Mouse (Mus musculus) lung, embryonic 14.5 days (tissue): ENCODE results near the gene Wdr76. TPM values are rescaled to one million over a fixed set of nuclear protein-coding genes. Genes with fewer than 3 reads are reported as not detected.

Experiments used
- ATAC-seq: fragments of 200-750 bp; cut with Nextera tagmentation; 2 replicates; pipeline ENCODE4 v1.8.0; 2017; ENCODE audit warnings: mild to moderate bottlenecking, moderate TSS enrichment, moderate library complexity; ENCODE audit not compliant: insufficient read depth
- DNase-seq: peaks from one replicate; pipeline ENCODE4 v3.0.0-alpha.2; 2015
- H3K27ac ChIP-seq: fragments of 300-500 bp; sonication (generic); 2 replicates; pipeline ENCODE4 v1.5.1; 2014; ENCODE audit warnings: low read depth, mild to moderate bottlenecking, moderate library complexity
- H3K27me3 ChIP-seq: fragments of 300-500 bp; sonication (generic); 2 replicates; pipeline ENCODE4 v1.6.1; 2014; ENCODE audit warnings: low read length, control low read depth; ENCODE audit not compliant: insufficient read depth
- H3K36me3 ChIP-seq: fragments of 300-500 bp; sonication (generic); 2 replicates; pipeline ENCODE4 v1.6.1; 2014; ENCODE audit warnings: control low read depth; ENCODE audit not compliant: insufficient read depth
- H3K4me1 ChIP-seq: fragments of 300-500 bp; sonication (generic); 2 replicates; pipeline ENCODE4 v1.6.1; 2014; ENCODE audit warnings: antibody characterized with exemption, control low read depth; ENCODE audit not compliant: insufficient read depth
- H3K4me2 ChIP-seq: fragments of 300-500 bp; sonication (generic); 2 replicates; pipeline ENCODE4 v1.6.1; 2014; ENCODE audit warnings: mild to moderate bottlenecking
- H3K4me3 ChIP-seq: fragments of 300-500 bp; sonication (generic); 2 replicates; pipeline ENCODE4 v1.5.1; 2014; ENCODE audit warnings: low read depth, low read length
- H3K9ac ChIP-seq: fragments of 300-500 bp; sonication (generic); 2 replicates; pipeline ENCODE4 v1.6.1; 2014
- H3K9me3 ChIP-seq: fragments of 300-500 bp; sonication (generic); 2 replicates; pipeline ENCODE4 v1.6.1; 2016; ENCODE audit warnings: low read depth, low read length, control low read depth
- CTCF ChIP-seq: IDR thresholded peaks from 2 replicates; pipeline ENCODE4 v1.5.1; 2016; ENCODE audit warnings: antibody characterized with exemption, low read depth
- WGBS: fragments of 180-500 bp; shearing (Covaris S2); extraction: QIAGEN DNeasy Blood & Tissue Kit; methylation state at CpG from one replicate; pipeline ENCODE4 v1.1.7; 2014; 5-methylcytosine and 5-hydroxymethylcytosine counted together
- polyA plus RNA-seq: library from polyadenylated mRNA; unstranded; fragments of >200 nt; fragmentation: Nextera tagmentation; extraction: Ambion mirVana; gene quantifications from 2 replicates; pipeline ENCODE4 v1.2.1, GENCODE M21; 2014

Gene Wdr76
- polyA plus RNA-seq, 1 experiment from 2014 or later, result 10.2 TPM

DNA sequence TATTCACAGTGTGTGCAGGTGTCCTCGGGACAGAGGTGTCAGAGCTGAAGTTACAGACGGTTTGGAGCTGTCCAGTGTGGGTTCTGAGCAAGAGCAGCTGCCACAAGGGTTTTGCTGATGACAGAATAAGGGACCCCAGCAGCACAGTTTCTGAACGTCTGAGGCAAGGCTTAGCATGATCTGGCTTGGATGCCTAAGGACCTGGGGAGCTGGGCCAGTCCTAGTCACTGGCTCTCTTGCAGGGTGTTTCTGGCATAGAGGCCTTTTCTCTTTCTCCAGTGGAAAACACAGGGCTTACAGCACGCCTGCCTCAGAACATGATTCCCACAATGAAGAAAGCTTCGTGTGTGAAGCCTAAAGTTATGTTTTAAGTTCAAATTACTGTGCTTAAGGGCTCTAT, 78.2 kb downstream of the Wdr76 start:
- Histone ChIP-seq H3K27ac (no peak overlapping the region), H3K4me3 (no peak overlapping the region), H3K4me1 (peaks cover 14% of the 10 kb centered on the region; the same call in 1 of the 2 replicates), H3K36me3 (no peaks in the 10 kb centered on the region), H3K9ac (no peak overlapping the region), H3K27me3 (no peaks in the 10 kb centered on the region), H3K9me3 (no peaks in the 10 kb centered on the region), H3K4me2 (no peak overlapping the region)
- ATAC-seq, result no peak
- no peak for TF ChIP-seq CTCF
- DNase-seq, result no peak
- 43% methylated on average over 5 of the region's 5 CpGs for WGBS

DNA sequence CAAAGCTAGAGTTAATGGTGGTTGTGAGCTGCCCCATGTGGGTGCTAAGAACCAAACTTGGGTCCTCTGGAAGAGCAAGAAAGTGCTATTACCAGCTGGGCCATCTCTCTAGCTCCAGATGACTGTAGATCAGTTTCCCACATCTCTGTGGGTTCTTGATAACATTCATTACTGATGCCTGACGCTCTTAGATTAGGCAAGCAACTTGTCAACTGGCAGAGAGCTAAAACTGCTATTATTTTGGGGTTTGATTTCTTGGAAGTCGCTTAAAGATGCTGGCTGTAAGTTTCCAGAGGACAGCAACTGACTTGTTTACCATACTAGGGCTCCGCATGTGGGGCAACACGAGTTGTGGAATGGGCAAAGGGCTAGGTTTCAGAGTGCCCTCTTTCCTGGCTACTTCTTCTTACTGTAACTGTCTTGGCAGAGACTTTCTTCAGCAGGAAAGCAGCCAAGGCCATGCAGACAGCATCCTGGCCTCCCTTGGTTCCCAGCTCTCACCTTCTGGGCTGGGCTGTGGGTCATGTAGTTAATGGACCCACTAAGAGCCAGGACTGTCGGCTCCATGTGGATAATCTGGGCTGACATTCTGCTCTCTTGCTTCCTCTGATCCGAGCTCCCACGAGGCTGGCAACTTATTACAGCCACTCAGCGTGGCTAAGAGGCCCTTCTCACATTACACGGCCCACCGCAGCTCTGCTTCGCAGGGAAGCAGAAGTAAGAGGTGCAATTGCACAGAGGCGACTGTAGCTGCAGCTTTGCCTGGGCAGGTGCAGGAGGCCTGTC, 81.2 kb downstream of the Wdr76 start:
- TF ChIP-seq CTCF, result no peak
- no peaks in the 10 kb centered on the region for H3K36me3 ChIP-seq
- peak; percentile 57 for DNase-seq
- H3K9me3 ChIP-seq, result no peaks in the 10 kb centered on the region
- no peaks in the 10 kb centered on the region for H3K27me3 ChIP-seq
- 26% methylated on average over 12 of the region's 12 CpGs for WGBS
- no peak overlapping the region for H3K4me3 ChIP-seq
- peaks cover 14% of the 10 kb centered on the region; the same call in 1 of the 2 replicates for H3K4me1 ChIP-seq
- 0 out of 2 replicates have a peak overlapping the region, but pooled peaks have one; percentile 38 for H3K27ac ChIP-seq
- peak; percentile 66; the same call in 1 of the 2 replicates for ATAC-seq
- H3K9ac ChIP-seq, result no peak overlapping the region
- H3K4me2 ChIP-seq, result 0 out of 2 replicates have a peak overlapping the region, but pooled peaks have one; percentile 10

DNA sequence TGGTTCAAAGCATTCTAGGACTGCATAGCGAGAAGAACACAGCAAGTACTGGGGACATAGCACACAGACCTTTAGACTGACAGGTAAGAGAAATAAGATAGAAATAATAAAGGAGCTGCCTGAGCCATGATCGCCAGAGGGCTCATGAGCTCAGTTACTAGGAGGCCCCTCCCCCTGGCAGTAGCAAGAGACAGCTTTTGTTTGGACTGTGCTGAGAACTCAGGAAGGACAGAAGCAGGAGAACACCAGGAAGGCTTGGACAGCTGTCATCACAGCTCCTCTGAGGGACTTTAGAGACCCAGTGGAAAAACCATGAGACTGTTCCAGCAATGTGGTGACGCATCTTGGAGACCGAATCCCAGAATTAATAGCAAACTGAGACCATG, 81.8 kb downstream of the Wdr76 start:
- Histone ChIP-seq H3K4me2 (0 out of 2 replicates have a peak overlapping the region, but pooled peaks have one; percentile 10), H3K4me3 (no peak overlapping the region), H3K27me3 (no peaks in the 10 kb centered on the region), H3K9ac (no peak overlapping the region), H3K27ac (0 out of 2 replicates have a peak overlapping the region, but pooled peaks have one; percentile 38), H3K36me3 (no peaks in the 10 kb centered on the region), H3K4me1 (peaks cover 14% of the 10 kb centered on the region; the same call in 1 of the 2 replicates), H3K9me3 (no peaks in the 10 kb centered on the region)
- ATAC-seq (peak; percentile 66), DNase-seq (peak; percentile 51)
- TF ChIP-seq CTCF, result no peak; the same call in 1 of the 2 replicates
- 32% methylated on average over 4 of the region's 4 CpGs for WGBS

DNA sequence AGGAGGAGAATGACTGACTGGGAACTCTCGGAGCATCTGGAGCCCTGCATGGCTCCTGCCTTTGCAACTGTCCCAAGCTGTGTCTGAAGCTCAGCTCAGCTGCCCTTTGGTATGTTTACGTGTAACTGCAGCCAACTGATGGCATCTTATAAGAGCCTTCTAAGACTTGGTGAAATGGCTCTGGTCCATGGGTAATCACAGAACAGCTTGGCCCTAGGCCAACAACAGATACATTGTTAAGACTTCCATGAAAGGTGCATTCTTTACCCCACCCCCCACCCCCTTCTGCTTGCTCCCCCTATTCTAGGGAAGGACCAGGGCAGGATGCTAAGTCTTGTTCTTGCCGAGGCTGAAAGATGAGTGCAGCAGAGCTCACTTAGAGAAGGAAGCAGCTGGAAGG, 87.6 kb downstream of the Wdr76 start:
- WGBS, result 25% methylated on average over 3 of the region's 3 CpGs
- ATAC-seq, result peak; percentile 19; the same call in 1 of the 2 replicates
- Histone ChIP-seq H3K27ac (no peak overlapping the region), H3K4me1 (peaks cover 16% of the 10 kb centered on the region), H3K36me3 (no peaks in the 10 kb centered on the region), H3K4me2 (no peak overlapping the region), H3K9me3 (no peaks in the 10 kb centered on the region), H3K9ac (no peak overlapping the region), H3K4me3 (no peak overlapping the region), H3K27me3 (no peaks in the 10 kb centered on the region)
- peak; percentile 46 for DNase-seq
- no peak for TF ChIP-seq CTCF

Other genes starting within 250 kb of the Wdr76 start
- gene Trp53bp1, start 235.3 kb upstream of the Wdr76 start, polyA plus RNA-seq, result 55.5 and 73.6 TPM in 2 replicates
- 5.5 and 5.7 TPM in 2 replicates for gene Map1a, start 217.1 kb upstream of the Wdr76 start, polyA plus RNA-seq
- 10.5 and 10.8 TPM in 2 replicates for gene Ppip5k1, start 151.3 kb upstream of the Wdr76 start, polyA plus RNA-seq
- 0.75 and 1.4 TPM in 2 replicates for gene Ckmt1, start 149.0 kb upstream of the Wdr76 start, polyA plus RNA-seq
- gene Strc, start 119.6 kb upstream of the Wdr76 start, polyA plus RNA-seq, result 0.24 TPM in 1 of 2 replicates, not detected in the other
- 628 and 649 TPM in 2 replicates for gene Pdia3, start 92.9 kb upstream of the Wdr76 start, polyA plus RNA-seq
- gene Catsper2, start 92.9 kb upstream of the Wdr76 start, polyA plus RNA-seq, result 2.0 and 2.6 TPM in 2 replicates
- gene Ell3, start 62.4 kb upstream of the Wdr76 start, polyA plus RNA-seq, result 9.0 and 10.4 TPM in 2 replicates
- 488 and 525 TPM in 2 replicates for gene Serf2, start 57.5 kb upstream of the Wdr76 start, polyA plus RNA-seq
- 87.4 and 97.0 TPM in 2 replicates for gene Hypk, start 53.4 kb upstream of the Wdr76 start, polyA plus RNA-seq
- 0.47 TPM in 1 of 2 replicates, not detected in the other for gene Serinc4, start 49.9 kb upstream of the Wdr76 start, polyA plus RNA-seq
- gene Mfap1b, start 32.7 kb upstream of the Wdr76 start, polyA plus RNA-seq, result 47.9 and 51.2 TPM in 2 replicates
- gene Mfap1a, start 58 bp upstream of the Wdr76 start, polyA plus RNA-seq, result 24.7 and 25.6 TPM in 2 replicates